In the genomic region with DNA sequence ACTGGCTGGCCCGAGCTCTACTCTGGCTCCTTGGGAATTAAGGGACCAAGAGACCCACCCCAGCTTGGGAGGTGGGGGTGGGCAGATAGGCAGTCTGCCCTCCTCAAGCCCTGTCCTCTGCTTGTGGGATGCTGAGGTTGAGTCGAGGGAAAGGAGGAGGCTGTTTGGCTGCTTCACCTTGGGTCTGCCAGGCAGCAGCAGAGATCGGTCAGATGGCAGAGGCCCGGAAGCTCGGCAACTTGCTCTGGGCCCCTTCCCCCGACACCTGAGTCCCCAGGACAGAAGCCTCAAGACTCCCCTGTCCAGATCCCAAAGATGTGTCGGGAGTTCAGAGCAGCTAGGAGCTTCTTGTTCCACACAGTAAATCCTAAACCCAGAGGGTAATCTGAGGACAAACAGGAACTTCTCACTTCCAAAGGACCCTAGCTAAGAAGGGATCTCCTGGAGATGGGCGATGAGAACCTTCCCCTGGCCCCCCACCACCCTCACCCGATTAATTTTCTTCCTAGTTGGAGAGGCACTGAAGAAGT, we compare ENCODE assay signal across 23 mouse cellular contexts. TPM values are rescaled to one million over a fixed set of nuclear protein-coding genes. Genes with fewer than 3 reads are reported as not detected.
DNase-seq lines count a peak whose midpoint lies in the region; ATAC-seq and TF ChIP-seq lines count a peak whose summit lies in the region.
"Had no signal": no experiment of that assay in that cellular context is flagged by ENCODE, and none has a peak within 500 bp of the region (broad histone marks: within the 10 kb centered on the region; RNA-seq: fewer than 3 reads in every experiment).

No protein-coding gene starts in this region.

- no peaks in the 10 kb centered on the region for H3K36me3 ChIP-seq in forebrain, embryonic 12.5 days (replicated peaks)
- peaks cover 10% of the 10 kb centered on the region; the same call in 1 of the 2 replicates for H3K36me3 ChIP-seq in hindbrain, embryonic 14.5 days (replicated peaks; ENCODE audit: control insufficient read depth, insufficient read depth)
- H3K36me3 ChIP-seq in midbrain, embryonic 15.5 days (replicated peaks): no peaks in the 10 kb centered on the region
- H3K36me3 ChIP-seq: embryonic facial prominence, embryonic 15.5 days; limb, embryonic 13.5 days had no signal

- DNase-seq in brain, embryonic 14.5 days (ENCODE audit: low read depth): peak; percentile 46
- no peak for DNase-seq in hindbrain, embryonic 14.5 days (ENCODE audit: low spot score)
- DNase-seq in lung, postnatal 25 days (ENCODE audit: low spot score): no peak
- DNase-seq in thymus, postnatal 10 days (ENCODE audit: low spot score in 2 of 2): no peak
- DNase-seq in kidney, postnatal 36 days: no peak
- no peak for DNase-seq in left cerebral cortex, postnatal 10 days (ENCODE audit: extremely low spot score in 1 of 2, low spot score in 2 of 2)
- DNase-seq: adrenal gland, adult 2 months; heart, postnatal 10 days; kidney, postnatal 14 days; thymus, postnatal 14 days had no signal

- WGBS in forebrain, embryonic 12.5 days: 0% methylated on average over 9 of the region's 9 CpGs
- under 1% methylated on average over 9 of the region's 9 CpGs for WGBS in hindbrain, embryonic 14.5 days
- WGBS in midbrain, embryonic 15.5 days: 1% methylated on average over 9 of the region's 9 CpGs

- peak overlapping the region; percentile 49 for H3K4me3 ChIP-seq in forebrain, embryonic 12.5 days (replicated peaks)
- H3K4me3 ChIP-seq in hindbrain, embryonic 14.5 days (replicated peaks; ENCODE audit: low read length): peak overlapping the region; percentile 77
- peak overlapping the region; percentile 46 for H3K4me3 ChIP-seq in midbrain, embryonic 15.5 days

- no peak for TF ChIP-seq CTCF in brain, embryonic 14.5 days (IDR thresholded peaks at IDR 0.05; ENCODE audit: borderline replicate concordance, extremely low read depth, insufficient read depth, insufficient read length)

- H3K4me1 ChIP-seq in forebrain, embryonic 12.5 days: peaks cover 50% of the 10 kb centered on the region
- H3K4me1 ChIP-seq in hindbrain, embryonic 14.5 days (replicated peaks; ENCODE audit: control insufficient read depth, insufficient read depth, low read length): no peaks in the 10 kb centered on the region; the same call in 1 of the 2 replicates
- H3K4me1 ChIP-seq in midbrain, embryonic 15.5 days: peaks cover 24% of the 10 kb centered on the region

- no peak for ATAC-seq in forebrain, embryonic 12.5 days (ENCODE audit: low FRiP score)
- no peak for ATAC-seq in hindbrain, embryonic 14.5 days (ENCODE audit: low FRiP score)
- no peak for ATAC-seq in midbrain, embryonic 15.5 days (replicated peaks)
- ATAC-seq: intestine, embryonic 16.5 days had no signal

- H3K9ac ChIP-seq in forebrain, embryonic 12.5 days: peak overlapping the region; percentile 64
- H3K9ac ChIP-seq in hindbrain, embryonic 14.5 days: peak overlapping the region; percentile 95
- H3K9ac ChIP-seq in midbrain, embryonic 15.5 days: peak overlapping the region; percentile 60
- H3K9ac ChIP-seq: embryonic facial prominence, embryonic 15.5 days; limb, embryonic 13.5 days had no signal

- no peak for TF ChIP-seq POLR2A in brain, embryonic 14.5 days (IDR thresholded peaks at IDR 0.05; ENCODE audit: borderline replicate concordance, extremely low read depth, insufficient read depth, insufficient read length, poor library complexity, severe bottlenecking)

- H3K9me3 ChIP-seq in forebrain, embryonic 12.5 days: no peaks in the 10 kb centered on the region
- no peaks in the 10 kb centered on the region for H3K9me3 ChIP-seq in hindbrain, embryonic 14.5 days (ENCODE audit: control insufficient read depth, low read length)
- H3K9me3 ChIP-seq in midbrain, embryonic 15.5 days: no peaks in the 10 kb centered on the region
- H3K9me3 ChIP-seq: embryonic facial prominence, embryonic 15.5 days; limb, embryonic 13.5 days had no signal

- intact Hi-C loops in left cerebral cortex, postnatal 10 days (cut with DNase I): loop anchor here (10.0 kb wide), 2 partner anchors 598 to 758 kb away; partner anchors contain the start of genes Tbx3 and Tbx5

- H3K27me3 ChIP-seq in forebrain, embryonic 12.5 days: peaks cover 97% of the 10 kb centered on the region
- peaks cover 85% of the 10 kb centered on the region for H3K27me3 ChIP-seq in hindbrain, embryonic 14.5 days (ENCODE audit: control insufficient read depth, insufficient read depth, low read length)
- peaks cover 64% of the 10 kb centered on the region for H3K27me3 ChIP-seq in midbrain, embryonic 15.5 days (replicated peaks)

- H3K4me2 ChIP-seq in forebrain, embryonic 12.5 days: peak overlapping the region; percentile 51
- peak overlapping the region; percentile 71 for H3K4me2 ChIP-seq in hindbrain, embryonic 14.5 days (replicated peaks)
- H3K4me2 ChIP-seq in midbrain, embryonic 15.5 days: peak overlapping the region; percentile 54
- H3K4me2 ChIP-seq: embryonic facial prominence, embryonic 15.5 days had no signal

- H3K27ac ChIP-seq in forebrain, embryonic 12.5 days: peak overlapping the region; percentile 80
- H3K27ac ChIP-seq in hindbrain, embryonic 14.5 days: peak overlapping the region; percentile 95
- peak overlapping the region; percentile 81 for H3K27ac ChIP-seq in midbrain, embryonic 15.5 days
- H3K27ac ChIP-seq: embryonic facial prominence, embryonic 15.5 days; limb, embryonic 13.5 days; macrophage had no signal

RNA-seq across cellular contexts. Expression of gene Lhx5, which starts 1.1 kb away (rescaled TPM):
- polyA plus RNA-seq in brain, embryonic 14.5 days (2012; rRNA removed): 9.3 and 30.0 TPM in 2 replicates
- 23.8 and 26.6 TPM in 2 replicates for polyA plus RNA-seq in forebrain, embryonic 12.5 days (2016; fragmentation: Nextera tagmentation; extraction: Ambion mirVana)
- polyA plus RNA-seq in hindbrain, embryonic 14.5 days (2014; fragmentation: Nextera tagmentation; extraction: Ambion mirVana): 20.4 and 23.1 TPM in 2 replicates
- polyA plus RNA-seq in midbrain, embryonic 15.5 days (2015; fragmentation: Nextera tagmentation; extraction: Ambion mirVana): 36.8 and 41.5 TPM in 2 replicates
- total RNA-seq in left cerebral cortex, postnatal 10 days (2021): under 1 TPM; 0.20 to 0.32 TPM
- total RNA-seq: adrenal gland, adult 2 months; CH12.LX; gastrocnemius, adult 18-20 months; heart, adult 8-10 months; heart, postnatal 10 days; left cerebral cortex, adult 18-20 months had no signal
- polyA plus RNA-seq: adrenal gland, adult 2 months; intestine, embryonic 16.5 days; limb, embryonic 13.5 days; liver, embryonic 16.5 days; macrophage had no signal

RNA-seq across cellular contexts. Expression of gene Sdsl, which starts 40.1 kb away (rescaled TPM):
- polyA plus RNA-seq in brain, embryonic 14.5 days (2012; rRNA removed): 8.6 and 8.9 TPM in 2 replicates
- polyA plus RNA-seq in forebrain, embryonic 12.5 days (2016; fragmentation: Nextera tagmentation; extraction: Ambion mirVana): 4.5 and 5.1 TPM in 2 replicates
- polyA plus RNA-seq in hindbrain, embryonic 14.5 days (2014; fragmentation: Nextera tagmentation; extraction: Ambion mirVana): 6.1 and 7.7 TPM in 2 replicates
- 5.6 and 6.0 TPM in 2 replicates for polyA plus RNA-seq in midbrain, embryonic 15.5 days (2015; fragmentation: Nextera tagmentation; extraction: Ambion mirVana)
- 1 to 10 TPM; 5.0 to 5.3 TPM for total RNA-seq in left cerebral cortex, postnatal 10 days (2021)
- polyA plus RNA-seq: macrophage had no signal

RNA-seq across cellular contexts. Expression of gene Sds, which starts 43.8 kb away (rescaled TPM):
- not detected in 2 replicates for polyA plus RNA-seq in brain, embryonic 14.5 days (2012; rRNA removed)
- not detected in 2 replicates for polyA plus RNA-seq in forebrain, embryonic 12.5 days (2016; fragmentation: Nextera tagmentation; extraction: Ambion mirVana)
- not detected in 2 replicates for polyA plus RNA-seq in hindbrain, embryonic 14.5 days (2014; fragmentation: Nextera tagmentation; extraction: Ambion mirVana)
- 0.36 TPM in 1 of 2 replicates, not detected in the other for polyA plus RNA-seq in midbrain, embryonic 15.5 days (2015; fragmentation: Nextera tagmentation; extraction: Ambion mirVana)
- total RNA-seq in left cerebral cortex, postnatal 10 days (2021): not detected
- total RNA-seq: CH12.LX; heart, postnatal 10 days; left cerebral cortex, adult 18-20 months had no signal
- polyA plus RNA-seq: embryonic facial prominence, embryonic 15.5 days; limb, embryonic 13.5 days; macrophage; small intestine, adult 2 months; stomach, embryonic 14.5 days had no signal
